8 mouse cellular contexts compared by ENCODE assay signal in the genomic region with DNA sequence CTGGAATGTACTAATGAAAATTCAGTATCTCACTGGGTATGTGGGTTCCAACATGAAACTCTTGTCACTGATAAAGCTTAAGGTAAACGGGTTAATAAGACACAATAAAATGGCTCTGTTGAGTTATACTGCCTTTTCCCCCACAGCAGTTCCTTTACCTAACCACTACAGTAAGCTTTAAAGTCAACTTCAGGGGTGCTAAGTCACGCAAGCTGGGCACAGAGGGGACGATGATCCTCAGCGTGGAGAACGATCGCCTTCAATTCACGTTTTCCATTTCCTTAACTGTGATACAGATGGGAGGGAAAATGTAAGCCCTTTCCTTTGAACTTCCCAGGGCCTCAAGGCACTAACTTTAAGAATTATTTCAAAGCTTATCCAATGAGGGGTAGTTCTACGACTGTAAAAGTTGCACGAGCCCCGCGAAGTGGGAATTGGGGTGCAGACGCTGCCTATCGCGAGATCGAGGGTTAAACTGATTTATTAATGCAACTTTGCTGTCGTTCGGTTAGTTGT. TPM values are rescaled to one million over a fixed set of nuclear protein-coding genes. Genes with fewer than 3 reads are reported as not detected.
DNase-seq lines count a peak whose midpoint lies in the region; ATAC-seq and TF ChIP-seq lines count a peak whose summit lies in the region.

No protein-coding gene starts in this region.

- no peaks in the 10 kb centered on the region for H3K36me3 ChIP-seq in lung, embryonic 14.5 days (ENCODE audit: insufficient read depth)
- no peaks in the 10 kb centered on the region for H3K36me3 ChIP-seq in midbrain, embryonic 13.5 days

- WGBS in lung, embryonic 14.5 days = 2% methylated on average over 17 of the region's 17 CpGs
- 1% methylated on average over 17 of the region's 17 CpGs for WGBS in midbrain, embryonic 13.5 days

- H3K9me3 ChIP-seq in lung, embryonic 14.5 days (ENCODE audit: low read depth, low read length) = no peaks in the 10 kb centered on the region
- no peaks in the 10 kb centered on the region for H3K9me3 ChIP-seq in midbrain, embryonic 13.5 days

- peaks cover 7% of the 10 kb centered on the region; the same call in 1 of the 2 replicates for H3K4me1 ChIP-seq in lung, embryonic 14.5 days (ENCODE audit: insufficient read depth)
- peaks cover 11% of the 10 kb centered on the region for H3K4me1 ChIP-seq in midbrain, embryonic 13.5 days (replicated peaks)

- H3K4me3 ChIP-seq in lung, embryonic 14.5 days (ENCODE audit: low read depth, low read length) = peak overlapping the region; percentile 76
- H3K4me3 ChIP-seq in midbrain, embryonic 13.5 days (replicated peaks) = peak overlapping the region; percentile 75

- peak overlapping the region; percentile 68 for H3K4me2 ChIP-seq in lung, embryonic 14.5 days
- peak overlapping the region; percentile 68 for H3K4me2 ChIP-seq in midbrain, embryonic 13.5 days (replicated peaks)

- ATAC-seq in lung, embryonic 14.5 days (ENCODE audit: insufficient read depth) = no peak
- peak; percentile 42 for ATAC-seq in common myeloid progenitor, adult 5-6 weeks (replicated peaks; ENCODE audit: low read depth, poor library complexity, severe bottlenecking)
- ATAC-seq in midbrain, embryonic 13.5 days = no peak; the same call in 1 of the 2 replicates

- no peak for TF ChIP-seq CTCF in lung, embryonic 14.5 days (IDR thresholded peaks at IDR 0.05; ENCODE audit: low read depth)

- H3K27ac ChIP-seq in lung, embryonic 14.5 days (ENCODE audit: low read depth) = peak overlapping the region; percentile 94
- peak overlapping the region; percentile 89 for H3K27ac ChIP-seq in midbrain, embryonic 13.5 days

- DNase-seq in lung, embryonic 14.5 days = no peak
- no peak for DNase-seq in lung, postnatal 25 days (ENCODE audit: low spot score)
- DNase-seq in hindlimb bud, embryonic 11.5 days (ENCODE audit: extremely low spot score, low read depth, low spot score) = peak; percentile 35
- DNase-seq in MN1 (ENCODE audit: low spot score) = no peak
- no peak for DNase-seq in urinary bladder, postnatal 10 days (ENCODE audit: low spot score)
- no peak for DNase-seq in frontal cortex, postnatal 14 days (ENCODE audit: low spot score in 2 of 2)

- no peaks in the 10 kb centered on the region for H3K27me3 ChIP-seq in lung, embryonic 14.5 days (ENCODE audit: insufficient read depth, low read length)
- H3K27me3 ChIP-seq in midbrain, embryonic 13.5 days = no peaks in the 10 kb centered on the region

- peak overlapping the region; percentile 68 for H3K9ac ChIP-seq in lung, embryonic 14.5 days
- H3K9ac ChIP-seq in midbrain, embryonic 13.5 days (replicated peaks) = peak overlapping the region; percentile 83

RNA-seq across cellular contexts. Expression of a gene that starts 1.2 kb away (rescaled TPM):
- polyA plus RNA-seq in lung, embryonic 14.5 days (2014; fragmentation: Nextera tagmentation; extraction: Ambion mirVana) = 14.2 and 15.2 TPM in 2 replicates
- 10.8 and 11.8 TPM in 2 replicates for total RNA-seq in common myeloid progenitor, adult 5-6 weeks (2017)
- 19.5 and 19.7 TPM in 2 replicates for polyA plus RNA-seq in midbrain, embryonic 13.5 days (2015; fragmentation: Nextera tagmentation; extraction: Ambion mirVana)
